Mouse (Mus musculus) gastrocnemius, postnatal 25 days (tissue): ENCODE measurements around the gene Pde3a. TPM values are rescaled to one million over a fixed set of nuclear protein-coding genes. Genes with fewer than 3 reads are reported as not detected.

Source experiments
- DNase-seq: peaks from one replicate; pipeline ENCODE4 v3.0.0; 2022
- long read RNA-seq, 2 experiments: library from polyadenylated mRNA; stranded (forward); transcript quantifications; one replicate each; pipeline ENCODE4 v2.0.0; 2021
- total RNA-seq, 2 experiments: library from RNA; stranded (reverse); gene quantifications; 1 replicate in 1 of 2; 2 replicates in 1 of 2; pipeline ENCODE4 v1.2.3; 2021

Gene Pde3a
- total RNA-seq = 1 to 10 TPM; 3.0 to 4.3 TPM
- long read RNA-seq, experiment 1 = 0 reads
- long read RNA-seq, experiment 2, partial matches to known transcripts = 0 of 1 reads
- long read RNA-seq, experiment 2, other reads (novel, unspliced or antisense) = 1 of 1 reads

GRCm38 (mm10) chr6:141248691-141249584 is at the start of gene Pde3a:
TSS of gene Pde3a (plus strand) at chr6:141249269.
- no peak for DNase-seq

GRCm38 (mm10) chr6:141200173-141200615 is 48.9 kb upstream of the Pde3a start:
- no peak for DNase-seq

- DNase-seq = no peak
Measured at GRCm38 (mm10) chr6:141207531-141207930, 41.5 kb upstream of the Pde3a start.

GRCm38 (mm10) chr6:141208283-141208872 is 40.7 kb upstream of the Pde3a start:
- DNase-seq = no peak

- DNase-seq = no peak
Measured at GRCm38 (mm10) chr6:141210021-141210420, 39.0 kb upstream of the Pde3a start.

- no peak for DNase-seq
Measured at GRCm38 (mm10) chr6:141221081-141221480, 28.0 kb upstream of the Pde3a start.

GRCm38 (mm10) chr6:141226851-141227657 is 22.0 kb upstream of the Pde3a start:
- DNase-seq = no peak

GRCm38 (mm10) chr6:141227658-141228005 is 21.4 kb upstream of the Pde3a start:
- no peak for DNase-seq

- no peak for DNase-seq
Measured at GRCm38 (mm10) chr6:141232756-141233382, 16.2 kb upstream of the Pde3a start.

- no peak for DNase-seq
Measured at GRCm38 (mm10) chr6:141241809-141242208, 7.3 kb upstream of the Pde3a start.

- no peak for DNase-seq
Measured at GRCm38 (mm10) chr6:141245089-141245488, 4.0 kb upstream of the Pde3a start.

- no peak for DNase-seq
Measured at GRCm38 (mm10) chr6:141246391-141246790, 2.7 kb upstream of the Pde3a start.

GRCm38 (mm10) chr6:141248081-141248480 is 988 bp upstream of the Pde3a start:
- DNase-seq = no peak

- DNase-seq = peak; percentile 69
Measured at GRCm38 (mm10) chr6:141249585-141250295, 671 bp downstream of the Pde3a start.

GRCm38 (mm10) chr6:141250296-141250629 is 1.2 kb downstream of the Pde3a start:
- peak; percentile 14 for DNase-seq

GRCm38 (mm10) chr6:141250984-141251383 is 1.9 kb downstream of the Pde3a start:
- no peak for DNase-seq

GRCm38 (mm10) chr6:141252520-141252919 is 3.5 kb downstream of the Pde3a start:
- no peak for DNase-seq

- DNase-seq = no peak
Measured at GRCm38 (mm10) chr6:141254956-141255355, 5.9 kb downstream of the Pde3a start.

GRCm38 (mm10) chr6:141256896-141257295 is 7.8 kb downstream of the Pde3a start:
- DNase-seq = no peak

GRCm38 (mm10) chr6:141257434-141258202 is 8.5 kb downstream of the Pde3a start:
- DNase-seq = no peak

GRCm38 (mm10) chr6:141265257-141265656 is 16.2 kb downstream of the Pde3a start:
- no peak for DNase-seq
